Mouse (Mus musculus): ENCODE results near the gene Whamm. TPM values are rescaled to one million over a fixed set of nuclear protein-coding genes. Genes with fewer than 3 reads are reported as not detected.
A peak's percentile ranks its signal among the peaks of the same experiment; 100 is the strongest.

Whamm gene
- total RNA-seq, 2 experiments from 2014 or later = 19.0 to 22.8 TPM

GRCm38 (mm10) chr7:81585326-81585725 lies 14.3 kb downstream of the Whamm start:
- no peak overlapping the region for H3K4me3 ChIP-seq
- no peak overlapping the region for H3K27ac ChIP-seq
- no peak for TF ChIP-seq CTCF (conservative IDR thresholded peaks at IDR 0.05)
- DNase-seq (ENCODE audit: low spot score in 2 of 2) = no peak

- DNase-seq (ENCODE audit: low spot score in 2 of 2) = no peak
- no peak overlapping the region for H3K27ac ChIP-seq
- no peak overlapping the region for H3K4me3 ChIP-seq
- no peak for TF ChIP-seq CTCF (conservative IDR thresholded peaks at IDR 0.05)
Measured at GRCm38 (mm10) chr7:81587238-81587637, 16.2 kb downstream of the Whamm start.

- no peak overlapping the region for H3K4me3 ChIP-seq
- DNase-seq (ENCODE audit: low spot score in 2 of 2) = no peak
- no peak overlapping the region for H3K27ac ChIP-seq
- no peak for TF ChIP-seq CTCF (conservative IDR thresholded peaks at IDR 0.05)
Measured at GRCm38 (mm10) chr7:81592686-81593085, 21.6 kb downstream of the Whamm start.

- TF ChIP-seq CTCF (conservative IDR thresholded peaks at IDR 0.05) = no peak
- no peak for DNase-seq (ENCODE audit: low spot score in 2 of 2)
- no peak overlapping the region for H3K27ac ChIP-seq
- H3K4me3 ChIP-seq = no peak overlapping the region
Measured at GRCm38 (mm10) chr7:81593387-81593786, 22.3 kb downstream of the Whamm start.

DNA sequence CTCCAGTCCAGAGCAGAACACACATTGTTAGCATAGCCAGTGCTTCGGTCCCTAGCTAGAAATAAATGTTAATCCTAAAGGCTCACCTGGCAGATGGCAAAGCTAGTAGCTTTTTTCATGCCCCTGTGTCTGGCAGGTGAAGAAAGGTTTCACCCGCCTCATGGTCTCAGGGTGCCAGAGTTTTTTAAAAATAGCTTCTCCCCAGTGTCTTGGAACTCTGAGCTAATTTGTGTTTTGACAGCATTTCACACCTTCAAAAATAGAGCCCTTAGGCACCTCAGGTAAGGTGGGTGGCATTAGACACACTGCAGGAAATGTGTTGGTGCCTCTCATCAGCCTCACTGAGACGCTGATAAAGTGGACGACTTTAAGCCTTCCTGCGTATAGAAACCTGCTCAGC lies 24.0 kb downstream of the Whamm start:
- no peak for TF ChIP-seq CTCF (conservative IDR thresholded peaks at IDR 0.05)
- H3K4me3 ChIP-seq = no peak overlapping the region
- no peak overlapping the region for H3K27ac ChIP-seq
- no peak for DNase-seq (ENCODE audit: low spot score in 2 of 2)

DNA sequence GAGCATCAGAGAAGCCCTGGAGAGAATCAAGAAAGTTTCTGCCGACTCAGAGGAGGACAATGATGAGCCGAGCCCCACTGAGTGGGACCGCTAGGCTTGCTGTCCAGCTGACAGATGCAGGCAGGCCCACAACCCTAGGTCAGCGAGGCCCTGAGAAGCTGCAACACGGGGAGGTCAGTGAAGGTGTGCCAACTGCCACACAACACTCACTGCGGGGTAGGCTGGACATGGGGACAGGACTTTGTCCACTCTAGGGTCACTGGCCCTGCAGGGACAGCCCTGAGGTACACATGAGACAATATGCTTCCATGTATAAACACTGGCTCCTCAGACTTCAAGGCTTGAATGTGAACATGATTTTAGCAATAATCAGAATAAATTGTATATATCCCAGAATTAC lies 25.0 kb downstream of the Whamm start:
- Histone ChIP-seq H3K4me3 (no peak overlapping the region), H3K27ac (no peak overlapping the region)
- no peak for TF ChIP-seq CTCF (conservative IDR thresholded peaks at IDR 0.05)
- no peak for DNase-seq (ENCODE audit: low spot score in 2 of 2)

- Histone ChIP-seq H3K27ac (no peak overlapping the region), H3K4me3 (no peak overlapping the region)
- no peak for DNase-seq (ENCODE audit: low spot score in 2 of 2)
- TF ChIP-seq CTCF (conservative IDR thresholded peaks at IDR 0.05) = no peak
Measured at GRCm38 (mm10) chr7:81597660-81598059, 26.6 kb downstream of the Whamm start.

GRCm38 (mm10) chr7:81599379-81600280 lies 28.6 kb downstream of the Whamm start:
- TF ChIP-seq CTCF (conservative IDR thresholded peaks at IDR 0.05) = no peak
- Histone ChIP-seq H3K4me3 (no peak overlapping the region), H3K27ac (peak overlapping the region; percentile 68)
- DNase-seq (ENCODE audit: low spot score in 2 of 2) = peak; percentile 26 to 29

DNA sequence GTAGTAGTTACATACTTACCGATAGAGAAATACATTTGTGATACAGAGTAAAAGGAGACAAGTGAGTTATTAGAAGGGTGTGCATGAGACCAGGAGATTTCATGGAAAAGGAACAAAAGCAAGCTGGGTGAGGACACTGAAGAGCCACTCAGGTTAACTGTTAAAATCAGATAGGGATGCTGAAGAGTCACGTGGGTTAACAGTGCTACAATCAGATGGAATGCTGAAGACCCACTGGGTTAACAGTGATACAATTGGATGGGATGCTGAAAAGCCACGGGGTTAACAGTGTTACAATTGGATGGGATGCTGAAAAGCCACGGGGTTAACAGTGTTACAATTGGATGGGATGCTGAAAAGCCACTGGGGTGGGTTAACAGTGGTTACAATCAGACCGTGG lies 33.9 kb downstream of the Whamm start:
- Histone ChIP-seq H3K27ac (no peak overlapping the region), H3K4me3 (no peak overlapping the region)
- no peak for TF ChIP-seq CTCF (conservative IDR thresholded peaks at IDR 0.05)
- DNase-seq (ENCODE audit: low spot score in 2 of 2) = no peak

GRCm38 (mm10) chr7:81605489-81605888 lies 34.4 kb downstream of the Whamm start:
- no peak overlapping the region for H3K27ac ChIP-seq
- no peak for TF ChIP-seq CTCF (conservative IDR thresholded peaks at IDR 0.05)

DNA sequence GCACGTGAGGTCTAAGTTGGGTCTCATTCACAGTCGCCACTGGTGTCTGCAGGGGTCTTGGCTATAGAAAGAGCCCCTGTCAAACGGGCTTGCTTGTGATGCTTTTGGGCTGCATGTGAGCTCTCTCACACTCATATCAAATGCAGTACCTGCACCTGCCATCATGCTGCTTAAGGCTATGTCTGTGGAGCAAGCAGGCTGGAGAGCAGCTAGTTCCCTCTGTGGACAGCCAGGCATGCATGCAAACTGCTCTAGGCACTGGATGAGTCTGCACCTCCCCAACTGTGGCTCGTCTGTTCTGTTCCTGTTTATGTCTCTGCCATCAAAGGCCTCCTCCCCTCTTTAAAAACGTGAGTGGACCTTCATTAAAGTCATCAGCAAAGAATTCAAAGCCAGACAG lies 35.4 kb downstream of the Whamm start:
- H3K4me3 ChIP-seq = no peak overlapping the region
- TF ChIP-seq CTCF (conservative IDR thresholded peaks at IDR 0.05) = peak; percentile 30
- H3K27ac ChIP-seq = no peak overlapping the region
- DNase-seq (ENCODE audit: low spot score in 2 of 2) = no peak

More at GRCm38 (mm10) chr7:81605489-81605888, 34.4 kb downstream of the Whamm start:
- no peak for DNase-seq (ENCODE audit: low spot score in 2 of 2)
- H3K4me3 ChIP-seq = no peak overlapping the region

DNA sequence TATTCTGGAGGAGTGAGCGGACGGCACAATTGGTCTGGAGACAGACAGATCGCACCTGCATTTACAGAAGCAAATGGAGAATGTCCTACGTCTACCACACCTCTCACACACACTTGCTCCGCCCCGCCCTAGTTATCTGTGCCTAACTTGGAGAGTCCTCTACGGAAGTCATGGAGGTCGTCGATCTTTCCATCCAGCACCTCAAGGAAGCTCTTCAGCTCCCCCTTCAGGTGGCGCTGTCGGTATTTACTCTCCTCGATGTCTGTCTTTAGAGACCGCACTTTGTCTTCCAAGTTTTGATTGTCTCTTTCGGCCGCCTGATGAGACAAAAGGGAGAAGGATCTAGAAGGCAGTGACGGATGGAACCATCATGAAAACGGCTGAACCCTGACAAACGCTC lies 39.1 kb downstream of the Whamm start:
- no peak for DNase-seq (ENCODE audit: low spot score in 2 of 2)
- Histone ChIP-seq H3K27ac (no peak overlapping the region), H3K4me3 (no peak overlapping the region)
- TF ChIP-seq CTCF (conservative IDR thresholded peaks at IDR 0.05) = peak; percentile 72

DNA sequence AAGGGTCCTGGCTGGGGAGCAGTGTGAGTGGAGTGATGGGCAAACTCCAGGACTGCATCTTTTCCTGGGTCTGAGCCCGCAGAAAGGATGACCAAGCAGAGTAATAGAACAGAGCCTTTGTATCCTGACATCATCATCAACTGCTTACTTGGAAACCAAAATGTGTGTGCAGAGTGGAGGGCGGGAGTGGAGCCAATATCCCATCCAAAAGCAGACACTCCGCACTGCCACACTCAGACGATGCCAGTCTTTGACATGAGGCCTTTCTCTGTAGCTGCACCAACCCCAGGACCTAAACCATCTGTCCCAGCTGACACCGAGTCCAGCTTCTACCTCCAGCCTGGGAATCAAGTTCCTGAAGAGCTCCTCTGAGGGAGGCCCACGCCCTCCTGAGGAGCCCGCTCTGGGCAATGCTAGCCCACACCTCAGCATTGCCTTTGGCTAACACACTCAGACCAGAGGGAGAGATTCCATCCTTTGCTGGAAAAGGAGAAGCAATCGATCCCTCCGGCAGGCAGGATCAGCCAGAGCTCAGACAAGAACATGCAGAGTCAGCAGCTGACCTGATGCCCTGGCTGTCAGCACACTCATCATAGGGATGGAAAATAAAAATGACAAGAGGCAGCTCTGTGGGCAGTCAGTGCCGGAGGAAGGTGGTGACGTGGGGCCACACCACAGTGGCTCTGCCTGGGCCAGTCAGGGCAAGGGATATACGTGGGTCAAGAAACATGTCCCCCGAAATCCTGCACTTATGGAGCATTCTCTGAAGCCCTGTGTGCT lies 42.0 kb downstream of the Whamm start:
- DNase-seq (ENCODE audit: low spot score in 2 of 2) = no peak
- no peak overlapping the region for H3K27ac ChIP-seq
- no peak overlapping the region for H3K4me3 ChIP-seq
- no peak for TF ChIP-seq CTCF (conservative IDR thresholded peaks at IDR 0.05)

Measured in layer of hippocampus, adult 2 months (tissue).